Mouse (Mus musculus): ENCODE measurements around the gene D230025D16Rik. TPM values are rescaled to one million over a fixed set of nuclear protein-coding genes. Genes with fewer than 3 reads are reported as not detected.

The D230025D16Rik gene
- polyA plus RNA-seq, 1 experiment from 2014 or later, result 35.7 TPM

- Histone ChIP-seq H3K4me2 (ENCODE audit: low read length) (no peak overlapping the region), H3K9ac (replicated peaks; ENCODE audit: low read depth, low read length) (no peak overlapping the region), H3K27ac (ENCODE audit: low read length) (no peak overlapping the region), H3K36me3 (ENCODE audit: control insufficient read depth, insufficient read depth) (peaks cover 1% of the 10 kb centered on the region), H3K4me1 (replicated peaks; ENCODE audit: control insufficient read depth, insufficient read depth, low read length) (peaks cover 32% of the 10 kb centered on the region), H3K27me3 (replicated peaks; ENCODE audit: control insufficient read depth, insufficient read depth, low read length) (no peaks in the 10 kb centered on the region), H3K9me3 (ENCODE audit: control insufficient read depth, low read length) (no peaks in the 10 kb centered on the region), H3K4me3 (replicated peaks; ENCODE audit: low read length) (no peak overlapping the region)
- ATAC-seq, result no peak
- WGBS, result 65% methylated on average over 9 of the region's 9 CpGs
These were observed 69.8 kb downstream of the D230025D16Rik start for GRCm38 (mm10) chr8:105294776-105295175.

GRCm38 (mm10) chr8:105295256-105295655, 70.3 kb downstream of the D230025D16Rik start:
- H3K9ac ChIP-seq (replicated peaks; ENCODE audit: low read depth, low read length), result no peak overlapping the region
- peaks cover 27% of the 10 kb centered on the region for H3K4me1 ChIP-seq (replicated peaks; ENCODE audit: control insufficient read depth, insufficient read depth, low read length)
- no peak overlapping the region for H3K4me2 ChIP-seq (ENCODE audit: low read length)
- H3K4me3 ChIP-seq (replicated peaks; ENCODE audit: low read length), result no peak overlapping the region
- no peak for ATAC-seq
- peaks cover 6% of the 10 kb centered on the region for H3K36me3 ChIP-seq (ENCODE audit: control insufficient read depth, insufficient read depth)
- no peaks in the 10 kb centered on the region for H3K9me3 ChIP-seq (ENCODE audit: control insufficient read depth, low read length)
- 74% methylated on average over 11 of the region's 11 CpGs for WGBS
- no peak overlapping the region for H3K27ac ChIP-seq (ENCODE audit: low read length)
- H3K27me3 ChIP-seq (replicated peaks; ENCODE audit: control insufficient read depth, insufficient read depth, low read length), result no peaks in the 10 kb centered on the region

GRCm38 (mm10) chr8:105295895-105296573, 71.1 kb downstream of the D230025D16Rik start, which contains the start of gene Exoc3l:
Gene Exoc3l, minus strand, starts transcription at chr8:105296101.
- Histone ChIP-seq H3K27ac (ENCODE audit: low read length) (no peak within 1 kb of the TSS), H3K4me1 (replicated peaks; ENCODE audit: control insufficient read depth, insufficient read depth, low read length) (peaks cover 20% of the 10 kb centered on the region), H3K4me3 (replicated peaks; ENCODE audit: low read length) (no peak within 1 kb of the TSS; the same call in 1 of the 2 replicates), H3K9me3 (ENCODE audit: control insufficient read depth, low read length) (no peaks in the 10 kb centered on the region), H3K4me2 (ENCODE audit: low read length) (peak within 1 kb of the TSS; percentile 89), H3K27me3 (replicated peaks; ENCODE audit: control insufficient read depth, insufficient read depth, low read length) (no peaks in the 10 kb centered on the region), H3K9ac (replicated peaks; ENCODE audit: low read depth, low read length) (no peak within 1 kb of the TSS), H3K36me3 (ENCODE audit: control insufficient read depth, insufficient read depth) (peaks cover 9% of the 10 kb centered on the region)
- WGBS, result 76% methylated on average over 11 of the region's 11 CpGs
- ATAC-seq, result no peak

GRCm38 (mm10) chr8:105297511-105298192, 72.7 kb downstream of the D230025D16Rik start, which contains the start of gene E2f4:
Gene E2f4, plus strand, starts transcription at chr8:105297663.
- H3K27ac ChIP-seq (ENCODE audit: low read length), result peak within 1 kb of the TSS; percentile 54; the same call in 1 of the 2 replicates
- H3K4me1 ChIP-seq (replicated peaks; ENCODE audit: control insufficient read depth, insufficient read depth, low read length), result peaks cover 20% of the 10 kb centered on the region
- H3K4me3 ChIP-seq (replicated peaks; ENCODE audit: low read length), result peak within 1 kb of the TSS; percentile 89
- H3K27me3 ChIP-seq (replicated peaks; ENCODE audit: control insufficient read depth, insufficient read depth, low read length), result no peaks in the 10 kb centered on the region
- H3K36me3 ChIP-seq (ENCODE audit: control insufficient read depth, insufficient read depth), result peaks cover 21% of the 10 kb centered on the region
- peak within 1 kb of the TSS; percentile 88 for H3K9ac ChIP-seq (replicated peaks; ENCODE audit: low read depth, low read length)
- under 1% methylated on average over 56 of the region's 58 CpGs for WGBS
- H3K4me2 ChIP-seq (ENCODE audit: low read length), result peak within 1 kb of the TSS; percentile 89
- peak; percentile 95 for ATAC-seq
- no peaks in the 10 kb centered on the region for H3K9me3 ChIP-seq (ENCODE audit: control insufficient read depth, low read length)

GRCm38 (mm10) chr8:105298351-105299252, 73.7 kb downstream of the D230025D16Rik start:
- 64% methylated on average over 18 of the region's 18 CpGs for WGBS
- Histone ChIP-seq H3K4me3 (replicated peaks; ENCODE audit: low read length) (peak overlapping the region; percentile 89), H3K27me3 (replicated peaks; ENCODE audit: control insufficient read depth, insufficient read depth, low read length) (no peaks in the 10 kb centered on the region), H3K4me2 (ENCODE audit: low read length) (peak overlapping the region; percentile 89), H3K4me1 (replicated peaks; ENCODE audit: control insufficient read depth, insufficient read depth, low read length) (peaks cover 20% of the 10 kb centered on the region), H3K9ac (replicated peaks; ENCODE audit: low read depth, low read length) (peak overlapping the region; percentile 88), H3K27ac (ENCODE audit: low read length) (no peak overlapping the region), H3K9me3 (ENCODE audit: control insufficient read depth, low read length) (no peaks in the 10 kb centered on the region), H3K36me3 (ENCODE audit: control insufficient read depth, insufficient read depth) (peaks cover 25% of the 10 kb centered on the region)
- ATAC-seq, result no peak

- Histone ChIP-seq H3K36me3 (ENCODE audit: control insufficient read depth, insufficient read depth) (peaks cover 29% of the 10 kb centered on the region), H3K4me2 (ENCODE audit: low read length) (no peak overlapping the region), H3K27ac (ENCODE audit: low read length) (no peak overlapping the region), H3K4me3 (replicated peaks; ENCODE audit: low read length) (no peak overlapping the region), H3K4me1 (replicated peaks; ENCODE audit: control insufficient read depth, insufficient read depth, low read length) (peaks cover 20% of the 10 kb centered on the region), H3K9ac (replicated peaks; ENCODE audit: low read depth, low read length) (no peak overlapping the region), H3K9me3 (ENCODE audit: control insufficient read depth, low read length) (no peaks in the 10 kb centered on the region), H3K27me3 (replicated peaks; ENCODE audit: control insufficient read depth, insufficient read depth, low read length) (no peaks in the 10 kb centered on the region)
- WGBS, result 96% methylated on average over 8 of the region's 8 CpGs
- no peak for ATAC-seq
These were observed 75.0 kb downstream of the D230025D16Rik start for GRCm38 (mm10) chr8:105299962-105300361.

Other genes starting within 250 kb of the D230025D16Rik start
- gene Ces2h, start 224.3 kb upstream of the D230025D16Rik start, polyA plus RNA-seq (2015; fragmentation: Nextera tagmentation; extraction: Ambion mirVana), result not detected in 2 replicates
- not detected in 2 replicates for gene Ces3a, start 176.5 kb upstream of the D230025D16Rik start, polyA plus RNA-seq (2015; fragmentation: Nextera tagmentation; extraction: Ambion mirVana)
- not detected in 2 replicates for gene Ces3b, start 141.4 kb upstream of the D230025D16Rik start, polyA plus RNA-seq (2015; fragmentation: Nextera tagmentation; extraction: Ambion mirVana)
- gene Ces4a, start 93.3 kb upstream of the D230025D16Rik start, polyA plus RNA-seq (2015; fragmentation: Nextera tagmentation; extraction: Ambion mirVana), result 0.11 and 0.29 TPM in 2 replicates
- 34.2 and 40.1 TPM in 2 replicates for gene Cbfb, start 54.5 kb upstream of the D230025D16Rik start, polyA plus RNA-seq (2015; fragmentation: Nextera tagmentation; extraction: Ambion mirVana)
- 3.8 and 4.3 TPM in 2 replicates for gene B3gnt9, start 30.0 kb downstream of the D230025D16Rik start, polyA plus RNA-seq (2015; fragmentation: Nextera tagmentation; extraction: Ambion mirVana)
- gene Tradd, start 39.5 kb downstream of the D230025D16Rik start, polyA plus RNA-seq (2015; fragmentation: Nextera tagmentation; extraction: Ambion mirVana), result 23.4 and 27.3 TPM in 2 replicates
- 0.83 and 0.96 TPM in 2 replicates for gene Fbxl8, start 39.5 kb downstream of the D230025D16Rik start, polyA plus RNA-seq (2015; fragmentation: Nextera tagmentation; extraction: Ambion mirVana)
- 0.25 TPM in 1 of 2 replicates, not detected in the other for gene Hsf4, start 44.7 kb downstream of the D230025D16Rik start, polyA plus RNA-seq (2015; fragmentation: Nextera tagmentation; extraction: Ambion mirVana)
- 1.5 and 2.8 TPM in 2 replicates for gene Nol3, start 51.0 kb downstream of the D230025D16Rik start, polyA plus RNA-seq (2015; fragmentation: Nextera tagmentation; extraction: Ambion mirVana)
- 110 and 125 TPM in 2 replicates for gene 4931428F04Rik, start 64.7 kb downstream of the D230025D16Rik start, polyA plus RNA-seq (2015; fragmentation: Nextera tagmentation; extraction: Ambion mirVana)
- 12.5 and 12.9 TPM in 2 replicates for gene Exoc3l, start 71.0 kb downstream of the D230025D16Rik start, polyA plus RNA-seq (2015; fragmentation: Nextera tagmentation; extraction: Ambion mirVana)
- 44.9 and 46.8 TPM in 2 replicates for gene E2f4, start 72.5 kb downstream of the D230025D16Rik start, polyA plus RNA-seq (2015; fragmentation: Nextera tagmentation; extraction: Ambion mirVana)
- 0.76 and 1.3 TPM in 2 replicates for gene Elmo3, start 80.5 kb downstream of the D230025D16Rik start, polyA plus RNA-seq (2015; fragmentation: Nextera tagmentation; extraction: Ambion mirVana)
- 0.36 and 0.99 TPM in 2 replicates for gene Lrrc29, start 101.1 kb downstream of the D230025D16Rik start, polyA plus RNA-seq (2015; fragmentation: Nextera tagmentation; extraction: Ambion mirVana)
- 111 and 126 TPM in 2 replicates for gene Tmem208, start 101.2 kb downstream of the D230025D16Rik start, polyA plus RNA-seq (2015; fragmentation: Nextera tagmentation; extraction: Ambion mirVana)
- gene Fhod1, start 122.8 kb downstream of the D230025D16Rik start, polyA plus RNA-seq (2015; fragmentation: Nextera tagmentation; extraction: Ambion mirVana), result 0.43 and 1.2 TPM in 2 replicates
- gene Slc9a5, start 123.7 kb downstream of the D230025D16Rik start, polyA plus RNA-seq (2015; fragmentation: Nextera tagmentation; extraction: Ambion mirVana), result 6.3 and 10.3 TPM in 2 replicates
- 1.3 and 1.9 TPM in 2 replicates for gene Plekhg4, start 148.1 kb downstream of the D230025D16Rik start, polyA plus RNA-seq (2015; fragmentation: Nextera tagmentation; extraction: Ambion mirVana)
- not detected in 2 replicates for gene Kctd19, start 188.4 kb downstream of the D230025D16Rik start, polyA plus RNA-seq (2015; fragmentation: Nextera tagmentation; extraction: Ambion mirVana)
- gene Lrrc36, start 188.4 kb downstream of the D230025D16Rik start, polyA plus RNA-seq (2015; fragmentation: Nextera tagmentation; extraction: Ambion mirVana), result 0.37 and 0.80 TPM in 2 replicates
- 28.9 and 56.5 TPM in 2 replicates for gene Tppp3, start 246.4 kb downstream of the D230025D16Rik start, polyA plus RNA-seq (2015; fragmentation: Nextera tagmentation; extraction: Ambion mirVana)